ENCODE assay signal across 9 mouse cellular contexts in the genomic region with DNA sequence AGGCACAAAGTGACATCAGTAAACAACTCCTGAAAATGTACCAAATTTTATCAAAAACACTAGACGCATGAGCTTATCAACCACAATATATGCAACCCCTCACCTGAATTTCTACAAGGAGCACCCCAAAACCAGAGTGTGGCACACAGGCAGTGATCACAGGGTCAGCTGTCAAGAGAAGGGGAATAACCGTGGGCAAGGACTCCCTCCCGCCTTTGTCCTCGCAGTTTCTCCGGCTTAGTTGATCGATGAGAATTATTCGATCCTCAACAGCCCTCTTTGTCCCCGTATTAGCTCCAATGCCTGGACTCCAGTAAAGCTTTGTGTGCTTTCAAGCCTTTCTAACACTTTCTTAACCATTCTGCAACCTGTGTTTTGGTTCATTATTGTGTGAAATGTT. TPM values are rescaled to one million over a fixed set of nuclear protein-coding genes. Genes with fewer than 3 reads are reported as not detected.
DNase-seq lines count a peak whose midpoint lies in the region; ATAC-seq and TF ChIP-seq lines count a peak whose summit lies in the region.
"Had no signal": no experiment of that assay in that cellular context is flagged by ENCODE, and none has a peak within 500 bp of the region (broad histone marks: within the 10 kb centered on the region; RNA-seq: fewer than 3 reads in every experiment).

No protein-coding gene starts in this region.

- peak overlapping the region; percentile 57 for H3K4me3 ChIP-seq in heart, embryonic 13.5 days
- peak overlapping the region; percentile 52 for H3K4me3 ChIP-seq in cortical plate, adult 2 months (ENCODE audit: insufficient read depth, low read length)
- H3K4me3 ChIP-seq in hindbrain, embryonic 11.5 days (ENCODE audit: low read depth, low read length): peak overlapping the region; percentile 59
- peak overlapping the region; percentile 60 for H3K4me3 ChIP-seq in midbrain, embryonic 12.5 days

- no peak overlapping the region for H3K27ac ChIP-seq in heart, embryonic 13.5 days (replicated peaks)
- H3K27ac ChIP-seq in cortical plate, adult 2 months (ENCODE audit: insufficient read depth, low read length): no peak overlapping the region
- H3K27ac ChIP-seq in hindbrain, embryonic 11.5 days (ENCODE audit: low read depth, low read length): peak overlapping the region; percentile 90
- peak overlapping the region; percentile 96 for H3K27ac ChIP-seq in midbrain, embryonic 12.5 days (replicated peaks)

- no peak for ATAC-seq in heart, embryonic 13.5 days (ENCODE audit: extremely low read depth, insufficient number of reproducible peaks, low FRiP score, low TSS enrichment)
- ATAC-seq in hindbrain, embryonic 11.5 days (ENCODE audit: low FRiP score): no peak
- no peak for ATAC-seq in midbrain, embryonic 12.5 days (ENCODE audit: low FRiP score, low read depth)

- H3K36me3 ChIP-seq in heart, embryonic 13.5 days: no peaks in the 10 kb centered on the region
- no peaks in the 10 kb centered on the region for H3K36me3 ChIP-seq in hindbrain, embryonic 11.5 days (ENCODE audit: control insufficient read depth, insufficient read depth, low read length)
- H3K36me3 ChIP-seq in midbrain, embryonic 12.5 days: no peaks in the 10 kb centered on the region

- H3K4me2 ChIP-seq in heart, embryonic 13.5 days: peak overlapping the region; percentile 70
- H3K4me2 ChIP-seq in hindbrain, embryonic 11.5 days (replicated peaks; ENCODE audit: low read depth, low read length): peak overlapping the region; percentile 54
- H3K4me2 ChIP-seq in midbrain, embryonic 12.5 days (replicated peaks): peak overlapping the region; percentile 65

- H3K4me1 ChIP-seq in heart, embryonic 13.5 days: peaks cover 6% of the 10 kb centered on the region
- H3K4me1 ChIP-seq in cortical plate, adult 2 months (ENCODE audit: control insufficient read depth, insufficient read depth, low read length): peaks cover 1% of the 10 kb centered on the region; the same call in 1 of the 2 replicates
- H3K4me1 ChIP-seq in hindbrain, embryonic 11.5 days (replicated peaks; ENCODE audit: control insufficient read depth, insufficient read depth, low read length): peaks cover 5% of the 10 kb centered on the region
- peaks cover 25% of the 10 kb centered on the region for H3K4me1 ChIP-seq in midbrain, embryonic 12.5 days

- WGBS in heart, embryonic 13.5 days: 9% methylated on average over 8 of the region's 8 CpGs
- WGBS in hindbrain, embryonic 11.5 days: 5% methylated on average over 8 of the region's 8 CpGs
- 4% methylated on average over 8 of the region's 8 CpGs for WGBS in midbrain, embryonic 12.5 days

- no peaks in the 10 kb centered on the region for H3K27me3 ChIP-seq in heart, embryonic 13.5 days (replicated peaks)
- H3K27me3 ChIP-seq in hindbrain, embryonic 11.5 days (ENCODE audit: control insufficient read depth, insufficient read depth, low read length): no peaks in the 10 kb centered on the region
- H3K27me3 ChIP-seq in midbrain, embryonic 12.5 days: no peaks in the 10 kb centered on the region

- no peak for TF ChIP-seq POLR2A in cortical plate, adult 2 months (IDR thresholded peaks at IDR 0.05; ENCODE audit: extremely low read depth, insufficient read depth, low read length)

- no peaks in the 10 kb centered on the region for H3K9me3 ChIP-seq in heart, embryonic 13.5 days
- no peaks in the 10 kb centered on the region for H3K9me3 ChIP-seq in hindbrain, embryonic 11.5 days (ENCODE audit: control insufficient read depth, low read length)
- H3K9me3 ChIP-seq in midbrain, embryonic 12.5 days: no peaks in the 10 kb centered on the region

- DNase-seq in heart, postnatal 4 days: no peak
- DNase-seq in hindbrain, embryonic 11.5 days (ENCODE audit: low spot score): peak; percentile 57
- no peak for DNase-seq in frontal cortex, postnatal 10 days (ENCODE audit: low spot score in 2 of 2)
- no peak for DNase-seq in frontal cortex, postnatal 36 days (ENCODE audit: low spot score in 2 of 2)
- no peak for DNase-seq in frontal cortex, adult 2 months (ENCODE audit: extremely low spot score in 1 of 2, low spot score in 1 of 2)
- DNase-seq: gastrocnemius, postnatal 25 days had no signal

- H3K9ac ChIP-seq in heart, embryonic 13.5 days: peak overlapping the region; percentile 69
- H3K9ac ChIP-seq in hindbrain, embryonic 11.5 days (ENCODE audit: low read depth, low read length): peak overlapping the region; percentile 78
- H3K9ac ChIP-seq in midbrain, embryonic 12.5 days (replicated peaks): peak overlapping the region; percentile 71

- TF ChIP-seq CTCF in cortical plate, adult 2 months (IDR thresholded peaks at IDR 0.05; ENCODE audit: extremely low read depth, insufficient read depth, low read length): no peak

RNA-seq across cellular contexts. Expression of gene Zfp811, which starts 0.8 kb away (rescaled TPM):
- polyA plus RNA-seq in heart, embryonic 13.5 days (2015; fragmentation: Nextera tagmentation; extraction: Ambion mirVana): 1.2 and 1.3 TPM in 2 replicates
- total RNA-seq in heart, postnatal 4 days (2021): under 1 TPM; 0.27 to 0.43 TPM
- polyA plus RNA-seq in cortical plate, adult 2 months (2012; rRNA removed): 6.4 and 7.9 TPM in 2 replicates
- polyA plus RNA-seq in hindbrain, embryonic 11.5 days (2014; fragmentation: Nextera tagmentation; extraction: Ambion mirVana): 43.0 and 49.1 TPM in 2 replicates
- polyA plus RNA-seq in midbrain, embryonic 12.5 days (2016; fragmentation: Nextera tagmentation; extraction: Ambion mirVana): 53.5 and 57.9 TPM in 2 replicates
- polyA plus RNA-seq in frontal cortex, adult 2 months (2012; rRNA removed): 10.1 and 11.5 TPM in 2 replicates

RNA-seq across cellular contexts. Expression of gene Zfp871, which starts 20.8 kb away (rescaled TPM):
- 12.1 and 17.3 TPM in 2 replicates for polyA plus RNA-seq in heart, embryonic 13.5 days (2015; fragmentation: Nextera tagmentation; extraction: Ambion mirVana)
- total RNA-seq in heart, postnatal 4 days (2021): 10 to 100 TPM; 41.4 to 46.3 TPM
- polyA plus RNA-seq in cortical plate, adult 2 months (2012; rRNA removed): 26.3 and 27.4 TPM in 2 replicates
- 38.3 and 56.8 TPM in 2 replicates for polyA plus RNA-seq in hindbrain, embryonic 11.5 days (2014; fragmentation: Nextera tagmentation; extraction: Ambion mirVana)
- 52.0 and 55.5 TPM in 2 replicates for polyA plus RNA-seq in midbrain, embryonic 12.5 days (2016; fragmentation: Nextera tagmentation; extraction: Ambion mirVana)
- polyA plus RNA-seq in frontal cortex, adult 2 months (2012; rRNA removed): 30.6 and 31.8 TPM in 2 replicates

RNA-seq across cellular contexts. Expression of gene Zfp799, which starts 21.1 kb away (rescaled TPM):
- 7.8 and 8.1 TPM in 2 replicates for polyA plus RNA-seq in heart, embryonic 13.5 days (2015; fragmentation: Nextera tagmentation; extraction: Ambion mirVana)
- total RNA-seq in heart, postnatal 4 days (2021): 10 to 100 TPM; 13.5 to 13.7 TPM
- 12.5 and 14.7 TPM in 2 replicates for polyA plus RNA-seq in cortical plate, adult 2 months (2012; rRNA removed)
- polyA plus RNA-seq in hindbrain, embryonic 11.5 days (2014; fragmentation: Nextera tagmentation; extraction: Ambion mirVana): 20.3 and 24.4 TPM in 2 replicates
- polyA plus RNA-seq in midbrain, embryonic 12.5 days (2016; fragmentation: Nextera tagmentation; extraction: Ambion mirVana): 18.6 and 20.4 TPM in 2 replicates
- polyA plus RNA-seq in frontal cortex, adult 2 months (2012; rRNA removed): 13.1 and 14.0 TPM in 2 replicates

Comparison
In these comparisons a context has a peak if more than half of its experiments do, and no peak if none do; other contexts are left out.
1. H3K27ac ChIP-seq: peak in hindbrain, embryonic 11.5 days (single experiment) and midbrain, embryonic 12.5 days (single experiment); none in heart, embryonic 13.5 days (single experiment) and cortical plate, adult 2 months (single experiment).
2. Peak in every context shown above with its lines, with median percentiles within 50 percentile points of each other: H3K4me2 ChIP-seq, H3K4me3 ChIP-seq and H3K9ac ChIP-seq.